Mouse (Mus musculus) cortical plate, adult 2 months (tissue): ENCODE measurements at regions not wholly inside any gene's neighbourhood (a gene's known extent, or its start where the extent isn't known, plus 50 kb on each side); places are given as distances from the start of the nearest gene placed in this dataset.
A peak's percentile ranks its signal among the peaks of the same experiment; 100 is the strongest.

Experiments used
- H3K27ac ChIP-seq: fragments of 200-500 bp; 2 replicates; pipeline ENCODE4 v1.5.1; 2012; ENCODE audit warnings: low read length, control low read depth, inconsistent platforms; ENCODE audit not compliant: insufficient read depth
- H3K4me1 ChIP-seq: fragments of 200-500 bp; 2 replicates; pipeline ENCODE4 v1.6.1; 2011; ENCODE audit warnings: low read length; ENCODE audit not compliant: control insufficient read depth, insufficient read depth
- H3K4me3 ChIP-seq: fragments of 200-500 bp; 2 replicates; pipeline ENCODE4 v1.5.1; 2011; ENCODE audit warnings: mild to moderate bottlenecking, low read length, control low read depth; ENCODE audit not compliant: insufficient read depth
- CTCF ChIP-seq: fragments of 200-500 bp; IDR thresholded peaks from 2 replicates; pipeline ENCODE4 v1.5.1; 2011; ENCODE audit warnings: mild to moderate bottlenecking, control low read depth, low read length; ENCODE audit not compliant: insufficient read depth; ENCODE audit errors: extremely low read depth
- POLR2A ChIP-seq: fragments of 200-500 bp; IDR thresholded peaks from 2 replicates; pipeline ENCODE4 v1.6.1; 2011; ENCODE audit warnings: mild to moderate bottlenecking, low read length, control low read depth; ENCODE audit not compliant: insufficient read depth; ENCODE audit errors: extremely low read depth

GRCm38 (mm10) chr3:33916818-33917217 is 72.7 kb upstream of the Ccdc39 start:
- Histone ChIP-seq H3K4me3 (no peak overlapping the region), H3K4me1 (no peaks in the 10 kb centered on the region), H3K27ac (no peak overlapping the region)
- TF ChIP-seq POLR2A (no peak), CTCF (no peak)

- TF ChIP-seq POLR2A (no peak), CTCF (peak; percentile 57)
- Histone ChIP-seq H3K4me1 (no peaks in the 10 kb centered on the region), H3K27ac (no peak overlapping the region)
Measured at GRCm38 (mm10) chr3:33918785-33919184, 74.7 kb upstream of the Ccdc39 start.

GRCm38 (mm10) chr3:33925072-33925471 is 81.0 kb upstream of the Ccdc39 start:
- Histone ChIP-seq H3K4me3 (no peak overlapping the region), H3K4me1 (no peaks in the 10 kb centered on the region), H3K27ac (no peak overlapping the region)
- TF ChIP-seq CTCF (no peak), POLR2A (no peak)

More at GRCm38 (mm10) chr3:33918785-33919184, 74.7 kb upstream of the Ccdc39 start:
- no peak overlapping the region for H3K4me3 ChIP-seq

- no peak for TF ChIP-seq CTCF
- TF ChIP-seq POLR2A: no peak
- Histone ChIP-seq H3K4me3 (no peak overlapping the region), H3K27ac (no peak overlapping the region), H3K4me1 (no peaks in the 10 kb centered on the region)
Measured at GRCm38 (mm10) chr3:33955064-33955463, 64.7 kb upstream of the Fxr1 start.

- Histone ChIP-seq H3K4me3 (no peak overlapping the region), H3K4me1 (no peaks in the 10 kb centered on the region), H3K27ac (no peak overlapping the region)
- TF ChIP-seq POLR2A (no peak), CTCF (peak; percentile 90)
Measured at GRCm38 (mm10) chr3:33955854-33956624, 63.7 kb upstream of the Fxr1 start.

- TF ChIP-seq POLR2A (no peak), CTCF (no peak)
- H3K4me1 ChIP-seq: no peaks in the 10 kb centered on the region
- H3K4me3 ChIP-seq: no peak overlapping the region
- no peak overlapping the region for H3K27ac ChIP-seq
Measured at GRCm38 (mm10) chr3:33956625-33957023, 63.1 kb upstream of the Fxr1 start.

- Histone ChIP-seq H3K4me3 (no peak overlapping the region), H3K4me1 (no peaks in the 10 kb centered on the region), H3K27ac (no peak overlapping the region)
- TF ChIP-seq POLR2A (no peak), CTCF (no peak)
Measured at GRCm38 (mm10) chr3:33957676-33958075, 62.1 kb upstream of the Fxr1 start.

GRCm38 (mm10) chr3:33958216-33958615 is 61.5 kb upstream of the Fxr1 start:
- no peak overlapping the region for H3K4me3 ChIP-seq
- no peak overlapping the region for H3K27ac ChIP-seq
- H3K4me1 ChIP-seq: no peaks in the 10 kb centered on the region
- TF ChIP-seq POLR2A (no peak), CTCF (no peak)

- Histone ChIP-seq H3K4me3 (no peak overlapping the region), H3K4me1 (no peaks in the 10 kb centered on the region), H3K27ac (no peak overlapping the region)
- TF ChIP-seq POLR2A: no peak
- no peak for TF ChIP-seq CTCF
Measured at GRCm38 (mm10) chr3:33960211-33960610, 59.5 kb upstream of the Fxr1 start.

GRCm38 (mm10) chr3:33962938-33963337 is 56.8 kb upstream of the Fxr1 start:
- H3K4me1 ChIP-seq: no peaks in the 10 kb centered on the region
- no peak overlapping the region for H3K4me3 ChIP-seq
- H3K27ac ChIP-seq: no peak overlapping the region
- no peak for TF ChIP-seq POLR2A
- TF ChIP-seq CTCF: no peak

- TF ChIP-seq CTCF (no peak), POLR2A (no peak)
- Histone ChIP-seq H3K27ac (no peak overlapping the region), H3K4me3 (no peak overlapping the region), H3K4me1 (no peaks in the 10 kb centered on the region)
Measured at GRCm38 (mm10) chr3:33967184-33967583, 52.6 kb upstream of the Fxr1 start.
